Mouse (Mus musculus): Measurements from ENCODE around the gene Olfr1375.

- TF ChIP-seq CTCF (IDR thresholded peaks at IDR 0.05; ENCODE audit: low read depth, low read length) = no peak
- no peak for TF ChIP-seq EP300 (IDR thresholded peaks at IDR 0.05; ENCODE audit: insufficient read depth, low read depth, low read length)
- TF ChIP-seq POLR2A (IDR thresholded peaks at IDR 0.05; ENCODE audit: insufficient read depth, low read length) = no peak
Observed at GRCm38 (mm10) chr11:51085269-51085668, 37.4 kb downstream of the Olfr1375 start.

All from ES-Bruce4 (cell line).